Mouse (Mus musculus): ENCODE measurements at regions not wholly inside any gene's neighbourhood (a gene's known extent, or its start where the extent isn't known, plus 50 kb on each side); places are given as distances from the start of the nearest gene placed in this dataset.

DNA sequence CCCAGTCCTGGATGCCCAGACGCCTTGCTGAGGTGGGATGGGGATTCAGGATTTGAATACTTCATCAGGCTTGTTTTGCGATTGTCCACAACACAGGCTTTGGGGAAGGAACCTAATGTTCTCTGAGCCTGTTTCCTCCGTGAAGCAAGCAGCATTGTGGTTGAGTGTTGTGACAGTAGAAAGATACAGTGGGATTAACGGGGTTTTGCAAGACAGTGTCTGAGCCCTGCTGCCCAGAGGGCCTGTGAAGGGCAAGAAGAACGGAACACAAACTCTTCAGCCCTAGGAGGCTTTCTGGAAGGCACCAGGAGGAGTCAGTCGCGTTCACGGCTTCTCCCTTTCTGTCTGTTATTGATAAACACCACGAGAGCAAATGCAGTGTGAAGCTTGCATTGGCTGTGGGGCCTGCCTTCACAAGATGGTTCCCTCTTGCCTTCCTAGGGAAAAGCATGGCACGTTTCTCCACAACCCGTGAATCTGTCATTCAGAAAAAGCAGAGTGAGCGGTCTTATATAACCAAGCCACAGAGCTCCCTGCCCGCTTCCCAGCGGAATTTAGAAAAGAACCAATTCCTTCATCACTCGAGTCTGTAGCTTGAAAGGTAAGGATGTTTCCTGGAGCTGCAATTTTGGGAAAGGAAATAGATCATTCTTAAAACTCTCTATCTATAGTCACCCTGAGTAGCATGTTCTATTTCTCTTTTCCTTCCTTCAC, 273.4 kb downstream of the Etnk1 start:
- Histone ChIP-seq H3K9me3 (ENCODE audit: control insufficient read depth, low read length) (no peaks in the 10 kb centered on the region), H3K9ac (ENCODE audit: low read depth, low read length) (no peak overlapping the region), H3K4me1 (ENCODE audit: control insufficient read depth, insufficient read depth, low read length) (no peaks in the 10 kb centered on the region), H3K27ac (ENCODE audit: low read length) (no peak overlapping the region), H3K4me2 (ENCODE audit: low read depth, low read length) (no peak overlapping the region), H3K4me3 (ENCODE audit: low read length) (no peak overlapping the region), H3K27me3 (replicated peaks; ENCODE audit: control insufficient read depth, insufficient read depth, low read length) (no peaks in the 10 kb centered on the region), H3K36me3 (ENCODE audit: control insufficient read depth, insufficient read depth, low read length) (no peaks in the 10 kb centered on the region)
- no peak for ATAC-seq
- WGBS, result 83% methylated on average over 15 of the region's 15 CpGs

DNA sequence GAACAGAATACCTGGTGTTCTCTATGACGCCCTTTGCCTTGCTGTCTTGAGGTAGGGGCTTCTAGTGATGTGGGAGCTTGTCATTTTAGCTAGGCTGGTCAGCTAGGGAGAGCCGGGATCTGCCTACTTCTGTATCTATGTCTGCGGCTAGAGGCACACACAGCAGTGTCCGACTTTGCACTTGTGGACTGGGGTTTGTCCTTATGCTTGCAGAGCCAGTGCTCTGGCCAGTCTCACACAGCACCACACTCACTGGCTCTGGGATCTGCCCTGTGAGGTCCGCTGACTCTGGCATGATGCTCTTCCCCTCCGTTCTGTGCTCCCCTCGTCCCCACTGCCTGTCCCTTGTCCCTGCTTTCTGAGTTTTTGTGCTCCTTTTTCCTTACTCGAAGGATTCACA, 275.3 kb downstream of the Etnk1 start:
- H3K27me3 ChIP-seq (replicated peaks; ENCODE audit: control insufficient read depth, insufficient read depth, low read length), result no peaks in the 10 kb centered on the region
- 78% methylated on average over 8 of the region's 8 CpGs for WGBS
- ATAC-seq, result no peak
- H3K36me3 ChIP-seq (ENCODE audit: control insufficient read depth, insufficient read depth, low read length), result no peaks in the 10 kb centered on the region
- H3K4me1 ChIP-seq (ENCODE audit: control insufficient read depth, insufficient read depth, low read length), result no peaks in the 10 kb centered on the region
- no peaks in the 10 kb centered on the region for H3K9me3 ChIP-seq (ENCODE audit: control insufficient read depth, low read length)
- H3K4me2 ChIP-seq (ENCODE audit: low read depth, low read length), result no peak overlapping the region
- no peak overlapping the region for H3K27ac ChIP-seq (ENCODE audit: low read length)
- no peak overlapping the region for H3K4me3 ChIP-seq (ENCODE audit: low read length)
- no peak overlapping the region for H3K9ac ChIP-seq (ENCODE audit: low read depth, low read length)

DNA sequence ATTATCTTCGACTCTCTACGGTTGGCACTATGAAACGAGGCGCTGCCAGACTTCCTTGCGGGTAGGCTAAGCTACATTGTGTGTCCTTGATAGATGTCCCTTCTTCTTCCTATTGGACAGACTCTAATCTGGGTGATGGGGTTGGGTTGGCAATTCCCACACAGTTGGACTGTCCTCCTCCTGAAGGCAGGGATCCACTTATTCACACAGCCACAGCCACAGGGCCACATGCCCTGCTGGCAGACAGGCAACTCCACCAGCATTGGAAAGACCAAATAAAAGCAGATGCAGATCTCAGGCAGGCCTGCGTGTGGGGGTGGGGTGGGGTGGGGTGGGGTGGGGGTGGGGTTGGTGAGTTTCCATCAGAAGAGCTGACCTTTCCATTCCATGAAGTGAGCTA, 276.4 kb downstream of the Etnk1 start:
- H3K27me3 ChIP-seq (replicated peaks; ENCODE audit: control insufficient read depth, insufficient read depth, low read length), result no peaks in the 10 kb centered on the region
- no peak overlapping the region for H3K4me3 ChIP-seq (ENCODE audit: low read length)
- H3K4me1 ChIP-seq (ENCODE audit: control insufficient read depth, insufficient read depth, low read length), result no peaks in the 10 kb centered on the region
- no peaks in the 10 kb centered on the region for H3K36me3 ChIP-seq (ENCODE audit: control insufficient read depth, insufficient read depth, low read length)
- no peaks in the 10 kb centered on the region for H3K9me3 ChIP-seq (ENCODE audit: control insufficient read depth, low read length)
- no peak overlapping the region for H3K4me2 ChIP-seq (ENCODE audit: low read depth, low read length)
- no peak overlapping the region for H3K27ac ChIP-seq (ENCODE audit: low read length)
- ATAC-seq, result no peak
- no peak overlapping the region for H3K9ac ChIP-seq (ENCODE audit: low read depth, low read length)
- 82% methylated on average over 6 of the region's 6 CpGs for WGBS

DNA sequence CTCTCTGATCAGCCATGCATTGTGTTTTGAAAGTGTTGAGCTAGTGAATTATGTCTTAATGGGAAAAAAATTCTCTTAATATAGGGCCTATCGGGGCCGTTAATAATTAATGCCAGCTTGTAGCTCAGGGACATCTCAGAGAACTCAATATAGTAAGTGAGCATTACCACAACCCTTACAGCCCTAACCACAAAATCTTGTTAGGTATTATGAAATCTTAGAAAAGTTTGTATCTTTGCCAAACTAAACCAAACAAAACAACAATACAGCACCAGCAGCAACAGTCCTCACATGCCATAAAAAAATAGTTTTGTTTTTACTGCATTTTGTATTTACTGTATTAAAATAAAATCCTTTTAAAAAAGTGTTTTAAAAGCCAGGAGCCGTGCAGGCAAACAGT, 277.8 kb downstream of the Etnk1 start:
- Histone ChIP-seq H3K9ac (ENCODE audit: low read depth, low read length) (no peak overlapping the region), H3K27ac (ENCODE audit: low read length) (no peak overlapping the region), H3K4me3 (ENCODE audit: low read length) (no peak overlapping the region), H3K4me1 (ENCODE audit: control insufficient read depth, insufficient read depth, low read length) (no peaks in the 10 kb centered on the region), H3K36me3 (ENCODE audit: control insufficient read depth, insufficient read depth, low read length) (no peaks in the 10 kb centered on the region), H3K27me3 (replicated peaks; ENCODE audit: control insufficient read depth, insufficient read depth, low read length) (no peaks in the 10 kb centered on the region), H3K4me2 (ENCODE audit: low read depth, low read length) (no peak overlapping the region), H3K9me3 (ENCODE audit: control insufficient read depth, low read length) (no peaks in the 10 kb centered on the region)
- WGBS, result 89% methylated on average over 3 of the region's 3 CpGs
- no peak for ATAC-seq

DNA sequence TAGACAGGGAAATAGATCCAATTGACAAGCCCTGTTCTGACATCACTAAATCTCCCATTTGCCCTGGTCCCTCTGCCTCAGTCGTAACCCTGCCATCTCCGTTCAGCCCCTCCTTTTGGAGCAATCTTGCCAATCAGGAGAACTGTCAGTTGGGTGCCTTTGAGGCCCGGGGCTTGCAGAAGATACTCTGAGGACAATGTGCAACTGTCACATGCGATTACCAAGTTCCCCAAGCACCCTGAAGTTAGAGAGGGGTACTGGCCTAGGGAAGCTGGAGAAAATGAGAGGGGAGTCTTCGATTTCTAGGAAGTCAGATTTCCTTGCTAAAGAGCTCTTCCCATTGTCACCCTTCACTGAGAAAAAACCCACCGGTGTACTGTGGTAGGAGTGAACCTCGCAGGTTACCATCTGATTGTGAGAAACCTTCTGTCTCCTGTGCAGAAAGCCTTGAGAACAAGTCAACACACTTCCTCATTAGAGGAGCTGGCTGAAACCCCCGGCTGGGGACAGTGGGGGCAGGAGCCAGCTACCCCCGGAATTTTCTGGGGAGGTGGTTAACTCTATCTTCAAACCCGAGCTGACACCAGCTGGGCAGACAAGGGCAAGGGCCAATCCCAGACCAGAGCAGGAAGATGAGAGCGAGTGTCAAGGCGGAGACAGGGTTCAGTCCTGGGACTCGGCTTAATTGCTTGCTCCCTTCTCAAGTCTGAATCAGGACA, 279.0 kb downstream of the Etnk1 start:
- H3K27ac ChIP-seq (ENCODE audit: low read length), result no peak overlapping the region
- no peak overlapping the region for H3K4me3 ChIP-seq (ENCODE audit: low read length)
- no peak overlapping the region for H3K4me2 ChIP-seq (ENCODE audit: low read depth, low read length)
- WGBS, result 79% methylated on average over 13 of the region's 13 CpGs
- no peak overlapping the region for H3K9ac ChIP-seq (ENCODE audit: low read depth, low read length)
- no peaks in the 10 kb centered on the region for H3K27me3 ChIP-seq (replicated peaks; ENCODE audit: control insufficient read depth, insufficient read depth, low read length)
- H3K36me3 ChIP-seq (ENCODE audit: control insufficient read depth, insufficient read depth, low read length), result no peaks in the 10 kb centered on the region
- no peaks in the 10 kb centered on the region for H3K9me3 ChIP-seq (ENCODE audit: control insufficient read depth, low read length)
- no peaks in the 10 kb centered on the region for H3K4me1 ChIP-seq (ENCODE audit: control insufficient read depth, insufficient read depth, low read length)
- no peak for ATAC-seq

DNA sequence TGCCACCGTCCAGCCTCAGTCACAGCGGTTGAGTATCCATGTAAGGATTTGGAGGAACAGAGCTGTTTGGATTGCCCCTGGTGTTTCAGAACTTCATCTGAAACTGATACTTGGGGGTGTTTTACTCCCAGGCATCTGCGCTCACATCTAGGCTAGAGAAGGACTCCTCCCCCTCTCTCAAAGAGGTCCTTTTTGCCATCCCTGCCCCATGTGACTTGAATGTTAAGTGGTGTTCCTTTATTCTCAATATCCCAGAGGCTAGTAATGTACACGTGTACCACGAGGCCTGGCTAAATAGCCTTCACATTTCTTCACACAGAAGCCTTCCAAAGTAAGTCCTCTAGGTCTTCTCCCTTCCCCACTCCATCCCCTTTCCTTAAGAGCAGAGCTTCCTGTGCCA, 280.0 kb downstream of the Etnk1 start:
- H3K4me3 ChIP-seq (ENCODE audit: low read length), result no peak overlapping the region
- H3K9ac ChIP-seq (ENCODE audit: low read depth, low read length), result no peak overlapping the region
- H3K27me3 ChIP-seq (replicated peaks; ENCODE audit: control insufficient read depth, insufficient read depth, low read length), result no peaks in the 10 kb centered on the region
- WGBS, result 87% methylated on average over 5 of the region's 5 CpGs
- ATAC-seq, result no peak
- no peaks in the 10 kb centered on the region for H3K9me3 ChIP-seq (ENCODE audit: control insufficient read depth, low read length)
- H3K4me1 ChIP-seq (ENCODE audit: control insufficient read depth, insufficient read depth, low read length), result no peaks in the 10 kb centered on the region
- no peak overlapping the region for H3K4me2 ChIP-seq (ENCODE audit: low read depth, low read length)
- H3K36me3 ChIP-seq (ENCODE audit: control insufficient read depth, insufficient read depth, low read length), result no peaks in the 10 kb centered on the region
- H3K27ac ChIP-seq (ENCODE audit: low read length), result no peak overlapping the region

DNA sequence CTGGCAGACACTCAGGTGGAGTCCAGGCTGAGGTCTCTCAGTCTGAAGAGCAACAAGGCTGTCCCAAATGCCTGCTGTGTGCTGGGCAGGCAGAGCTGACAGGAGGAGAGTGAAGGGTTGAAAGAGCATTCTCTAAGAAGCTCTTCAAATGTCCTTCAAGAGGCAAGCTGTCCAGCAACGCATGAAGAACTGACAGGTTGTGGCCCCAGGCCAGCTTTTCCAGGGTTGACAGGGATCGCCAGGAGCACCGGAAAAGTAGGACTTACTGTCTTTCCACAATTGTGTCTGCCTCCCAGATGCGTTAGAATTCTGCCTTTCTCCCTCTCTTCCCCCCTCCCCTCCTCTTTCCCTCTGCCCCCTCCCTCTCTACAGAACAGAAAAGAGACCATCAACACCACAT, 282.1 kb downstream of the Etnk1 start:
- Histone ChIP-seq H3K4me1 (ENCODE audit: control insufficient read depth, insufficient read depth, low read length) (no peaks in the 10 kb centered on the region), H3K27ac (ENCODE audit: low read length) (no peak overlapping the region), H3K4me2 (ENCODE audit: low read depth, low read length) (no peak overlapping the region), H3K27me3 (replicated peaks; ENCODE audit: control insufficient read depth, insufficient read depth, low read length) (no peaks in the 10 kb centered on the region), H3K9ac (ENCODE audit: low read depth, low read length) (no peak overlapping the region), H3K4me3 (ENCODE audit: low read length) (no peak overlapping the region), H3K9me3 (ENCODE audit: control insufficient read depth, low read length) (no peaks in the 10 kb centered on the region), H3K36me3 (ENCODE audit: control insufficient read depth, insufficient read depth, low read length) (no peaks in the 10 kb centered on the region)
- 81% methylated on average over 4 of the region's 4 CpGs for WGBS
- no peak for ATAC-seq

DNA sequence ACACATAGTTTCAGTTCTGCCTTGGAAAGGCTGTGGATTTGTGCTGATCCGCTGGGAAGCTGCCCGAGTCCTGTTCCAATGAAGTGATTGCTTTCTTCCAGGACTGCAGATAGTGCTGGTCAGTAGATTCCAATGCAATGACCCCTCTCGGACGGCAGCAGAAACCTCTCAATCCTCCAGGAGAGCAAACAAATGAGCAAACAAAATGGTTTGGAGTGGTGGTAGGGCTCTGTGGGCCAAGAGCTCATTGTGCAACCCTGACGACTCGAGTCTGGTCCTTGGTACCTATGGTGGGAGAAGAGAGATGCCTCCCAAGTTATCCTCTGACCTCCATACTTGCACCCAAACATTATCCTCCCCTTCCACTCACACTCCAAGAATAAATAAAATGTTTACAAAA, 284.8 kb downstream of the Etnk1 start:
- Histone ChIP-seq H3K27ac (ENCODE audit: low read length) (no peak overlapping the region), H3K4me2 (ENCODE audit: low read depth, low read length) (no peak overlapping the region), H3K4me1 (ENCODE audit: control insufficient read depth, insufficient read depth, low read length) (no peaks in the 10 kb centered on the region), H3K9me3 (ENCODE audit: control insufficient read depth, low read length) (no peaks in the 10 kb centered on the region), H3K36me3 (ENCODE audit: control insufficient read depth, insufficient read depth, low read length) (no peaks in the 10 kb centered on the region), H3K9ac (ENCODE audit: low read depth, low read length) (no peak overlapping the region), H3K27me3 (replicated peaks; ENCODE audit: control insufficient read depth, insufficient read depth, low read length) (no peaks in the 10 kb centered on the region), H3K4me3 (ENCODE audit: low read length) (no peak overlapping the region)
- WGBS, result 79% methylated on average over 6 of the region's 6 CpGs
- no peak for ATAC-seq

DNA sequence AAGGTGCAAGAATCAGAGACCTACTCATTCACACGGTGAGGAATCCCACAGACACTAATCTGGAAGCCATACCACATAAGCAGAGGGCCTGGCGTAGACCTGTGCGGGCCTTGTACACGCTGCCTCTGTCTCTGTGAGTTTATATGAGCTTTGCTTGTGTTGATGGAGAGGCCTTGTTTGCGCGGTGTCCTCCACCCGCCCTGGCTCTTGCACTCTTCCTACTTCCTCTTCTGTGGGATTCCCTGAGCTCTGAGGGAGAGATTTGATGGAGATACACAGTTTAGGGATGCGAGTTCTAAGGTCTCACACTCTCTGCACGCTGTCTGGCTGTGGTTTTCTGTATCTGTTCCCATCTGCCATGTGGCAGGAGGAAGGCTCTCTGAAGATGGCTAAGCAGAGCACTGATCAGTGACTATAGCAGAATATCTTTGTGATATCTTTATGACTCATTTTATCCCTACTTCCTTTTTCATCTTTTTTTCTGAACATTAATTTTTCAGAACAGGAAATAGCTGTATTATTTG, 287.7 kb downstream of the Etnk1 start:
- WGBS, result 92% methylated on average over 9 of the region's 9 CpGs
- H3K27ac ChIP-seq (ENCODE audit: low read length), result no peak overlapping the region

More for the DNA sequence above, 287.7 kb downstream of the Etnk1 start:
- no peak for ATAC-seq
- Histone ChIP-seq H3K9ac (ENCODE audit: low read depth, low read length) (no peak overlapping the region), H3K4me1 (ENCODE audit: control insufficient read depth, insufficient read depth, low read length) (no peaks in the 10 kb centered on the region), H3K4me3 (ENCODE audit: low read length) (no peak overlapping the region), H3K36me3 (ENCODE audit: control insufficient read depth, insufficient read depth, low read length) (no peaks in the 10 kb centered on the region), H3K4me2 (ENCODE audit: low read depth, low read length) (no peak overlapping the region), H3K9me3 (ENCODE audit: control insufficient read depth, low read length) (no peaks in the 10 kb centered on the region), H3K27me3 (replicated peaks; ENCODE audit: control insufficient read depth, insufficient read depth, low read length) (no peaks in the 10 kb centered on the region)
